Mouse (Mus musculus) cerebellum, adult 9-10 months (tissue): Measurements from ENCODE around the gene Eif5b.
"Not testable (repeated sequence)": the region's sequence is repeated elsewhere in the genome, so short reads cannot be mapped to it uniquely, and the experiment has no call there.

ENCODE experiments used
- DNase-seq: peaks from one replicate; pipeline ENCODE4 v3.0.0; 2022

Eif5b gene

GRCm38 (mm10) chr1:37997867-37998266 lies at the start of gene Eif5b, which contains the start of gene Txndc9:
Gene Eif5b, plus strand, starts transcription at chr1:37998010.
Gene Txndc9, minus strand, starts transcription at chr1:37997893.
- peak; percentile 96 for DNase-seq

- no peak for DNase-seq
Measured at GRCm38 (mm10) chr1:37948906-37949305, 48.9 kb upstream of the Eif5b start.

GRCm38 (mm10) chr1:37954786-37955185 lies 43.0 kb upstream of the Eif5b start:
- DNase-seq = no peak

DNA sequence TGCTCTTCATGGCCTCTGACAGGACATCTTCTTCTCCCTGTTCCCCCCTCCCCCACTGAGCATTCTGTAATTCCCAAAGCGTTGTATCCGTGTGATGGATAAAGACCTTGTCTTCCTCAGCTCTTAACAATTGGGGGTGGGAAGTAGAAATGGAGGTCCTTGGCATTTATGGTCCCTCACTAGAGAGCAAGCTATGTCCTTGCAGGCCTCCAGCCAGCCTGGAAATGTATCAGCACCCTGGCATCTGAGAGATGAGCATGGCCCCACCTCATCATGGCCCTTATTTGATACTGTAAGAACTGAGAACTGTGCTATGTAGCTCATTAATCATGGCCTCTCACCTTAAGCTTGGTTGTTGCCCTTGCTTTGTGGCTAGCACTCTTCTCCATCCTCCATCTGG lies 42.6 kb upstream of the Eif5b start:
- DNase-seq = no peak

DNA sequence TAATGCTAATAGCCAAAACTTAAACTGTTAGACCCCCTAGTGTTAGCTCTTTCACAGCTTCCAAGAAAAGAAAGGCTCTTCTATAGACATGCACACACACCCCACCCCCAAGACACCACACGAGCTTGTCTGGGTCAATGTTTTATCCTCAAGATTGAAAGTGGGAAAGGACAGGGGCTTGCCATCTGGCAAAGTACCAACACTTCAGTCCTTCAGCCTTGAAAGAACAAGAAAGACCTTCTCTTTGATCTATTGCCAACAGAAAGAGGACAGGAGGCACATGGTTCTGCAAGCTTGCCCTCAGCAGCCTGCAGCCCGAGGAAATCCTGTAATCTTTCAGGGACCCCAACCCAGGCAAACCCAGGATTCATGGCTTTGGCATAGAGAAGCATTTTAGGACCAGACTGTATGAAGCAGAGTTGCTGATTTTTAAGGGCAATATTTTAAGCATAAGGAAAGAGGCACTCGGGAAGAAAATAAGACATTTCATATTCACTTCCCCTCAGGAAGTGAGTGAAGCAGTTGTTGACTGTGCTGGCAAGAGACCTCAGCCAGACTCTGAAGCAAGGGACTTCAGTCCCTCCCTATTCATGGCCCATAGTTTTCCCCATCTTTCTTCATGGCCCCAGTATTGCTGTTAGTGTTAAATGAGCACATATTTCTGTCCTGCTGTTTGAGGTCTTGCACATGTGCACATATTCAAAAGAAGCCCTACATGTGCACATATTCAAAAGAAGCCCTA lies 40.9 kb upstream of the Eif5b start:
- DNase-seq = no peak

DNA sequence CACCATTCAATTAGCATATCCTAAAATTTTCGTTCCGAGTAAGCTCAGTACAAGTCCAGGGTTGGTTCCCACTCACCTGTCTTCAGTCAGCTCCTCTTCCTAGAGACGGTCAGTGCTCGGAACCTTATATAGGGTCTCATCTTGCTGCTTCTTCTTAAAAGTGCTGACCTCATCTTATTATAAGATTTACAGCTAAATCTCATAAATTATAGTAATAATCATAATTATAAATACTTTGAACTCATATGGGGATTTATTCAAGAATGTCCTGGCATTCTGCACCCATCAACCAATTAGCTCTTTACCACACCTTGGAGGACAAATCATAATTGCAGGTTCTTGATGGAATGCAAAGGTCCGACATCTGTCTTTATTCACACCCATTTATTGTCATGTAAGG lies 40.2 kb upstream of the Eif5b start, which contains the start of gene Lyg1:
Lyg1 (minus strand) TSS at position 101 of the 400 bp plus-strand sequence.
- DNase-seq = no peak

DNA sequence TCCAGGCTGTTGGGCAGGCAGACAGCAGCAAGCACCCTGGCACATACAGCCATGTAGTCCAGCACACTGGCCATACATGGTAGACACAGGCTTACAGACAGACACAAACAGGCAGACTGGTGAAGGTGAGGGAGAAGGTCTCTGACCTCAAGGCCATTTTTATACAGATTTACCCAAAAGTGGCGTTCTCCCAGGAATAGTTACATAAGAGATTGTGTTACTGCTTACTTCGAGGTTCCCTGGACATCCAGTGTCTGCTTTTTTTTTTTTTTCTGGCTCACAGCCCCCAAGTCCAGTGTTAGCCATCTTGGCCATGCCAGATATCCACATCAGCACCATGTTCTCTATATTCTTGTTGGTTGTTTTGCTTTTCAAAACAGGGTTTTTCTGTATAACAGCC lies 39.3 kb upstream of the Eif5b start:
- DNase-seq = no peak

DNA sequence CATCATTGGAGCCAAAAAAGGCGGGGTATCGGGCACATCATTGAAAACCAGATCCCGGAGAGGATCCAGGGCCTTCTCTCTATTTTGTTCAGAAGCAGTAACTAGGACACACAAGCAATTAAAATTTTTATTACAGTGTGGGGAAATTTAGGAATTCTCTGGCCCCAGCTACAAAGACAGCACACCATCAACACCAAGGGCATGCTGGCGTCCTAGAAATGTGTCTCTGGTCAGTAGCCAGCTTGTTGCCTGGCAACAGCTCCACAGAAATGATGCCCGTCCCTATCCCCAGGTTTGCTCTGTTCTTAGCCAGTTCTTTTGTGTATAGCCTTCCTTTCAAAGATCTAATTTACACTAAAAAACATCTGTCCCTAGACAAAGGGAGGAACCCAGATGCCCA lies 38.3 kb upstream of the Eif5b start:
- peak; percentile 20 for DNase-seq

DNA sequence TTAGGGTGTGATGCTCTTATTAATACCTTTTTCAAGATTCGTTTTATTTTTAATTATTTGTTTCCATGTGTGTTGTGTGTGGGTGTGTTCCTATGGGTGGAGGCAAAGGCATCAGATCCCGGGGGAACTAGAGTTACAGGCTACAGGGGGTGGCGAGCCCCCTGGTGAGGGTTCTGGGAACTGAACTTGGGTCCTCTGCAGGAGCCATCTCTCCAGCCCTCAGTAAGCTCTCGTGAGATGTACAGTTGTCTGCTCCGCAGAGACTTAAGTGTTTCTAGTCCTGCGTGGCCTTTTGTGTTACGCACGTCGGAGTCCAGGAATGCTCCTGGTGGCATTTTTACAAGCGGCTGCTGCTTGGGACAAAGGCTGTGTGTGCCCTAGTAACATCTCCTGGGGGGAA lies 32.2 kb upstream of the Eif5b start:
- DNase-seq = no peak

DNA sequence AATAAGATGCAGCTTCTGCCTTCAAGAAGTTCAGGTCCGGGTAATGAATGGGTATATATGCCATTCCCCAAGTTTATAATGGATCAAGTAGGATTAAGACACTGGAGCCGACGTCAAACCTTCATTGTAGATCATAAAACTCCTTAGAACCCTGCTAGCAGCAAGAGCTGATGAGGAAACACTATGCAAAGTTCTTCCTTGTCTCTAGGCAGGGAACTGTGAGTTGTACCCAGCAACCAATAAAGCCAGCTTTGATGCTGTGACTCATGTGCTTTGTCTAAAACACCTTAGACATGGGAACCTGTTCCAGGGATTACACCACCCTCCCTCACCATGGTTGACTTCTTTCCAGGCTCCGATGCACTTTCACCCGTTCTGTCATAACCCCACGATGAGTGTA lies 29.1 kb upstream of the Eif5b start:
- DNase-seq = no peak

GRCm38 (mm10) chr1:37971520-37971919 lies 26.3 kb upstream of the Eif5b start:
- DNase-seq = no peak

DNA sequence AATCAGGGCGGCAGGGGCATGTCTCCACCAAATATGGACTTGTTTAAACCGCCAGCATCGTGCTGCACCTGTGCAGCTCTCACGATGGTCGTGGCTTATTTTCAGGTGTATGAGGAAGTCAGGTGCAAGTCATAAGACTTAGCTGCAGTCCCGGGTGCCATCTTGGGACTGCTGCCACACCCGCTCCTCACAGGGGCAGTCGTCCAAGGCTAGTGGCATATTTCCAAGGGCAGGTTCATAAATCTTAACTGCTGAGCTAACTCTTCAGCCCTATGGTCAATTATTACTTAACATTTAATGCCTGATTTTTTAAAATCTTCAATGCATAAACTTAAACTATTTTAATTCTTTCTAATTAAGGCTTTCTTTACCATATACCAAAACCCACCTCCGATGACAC lies 21.1 kb upstream of the Eif5b start:
- DNase-seq = not testable (repeated sequence)

DNA sequence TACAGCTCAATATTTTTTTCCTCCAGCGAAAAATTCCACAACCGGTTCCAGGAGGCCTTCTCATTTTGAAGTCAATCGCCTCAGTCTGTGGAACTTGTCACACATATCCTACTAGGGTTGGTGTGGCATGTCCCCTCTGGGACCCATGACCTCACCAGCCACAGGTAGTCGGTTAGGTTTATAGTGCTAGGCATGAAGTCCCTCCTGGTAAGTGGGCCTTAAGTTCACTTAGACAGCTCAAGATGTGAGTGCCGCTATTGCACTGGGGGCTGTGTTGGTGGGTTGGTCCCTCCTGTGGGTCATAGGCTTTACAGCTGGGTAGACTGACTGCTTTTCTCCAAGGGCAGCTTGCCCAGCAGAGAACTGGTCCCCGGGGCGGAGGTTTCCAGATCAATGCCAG lies 20.5 kb upstream of the Eif5b start:
- DNase-seq = no peak

GRCm38 (mm10) chr1:37984326-37984725 lies 13.5 kb upstream of the Eif5b start:
- no peak for DNase-seq

GRCm38 (mm10) chr1:37985764-37986323 lies 12.0 kb upstream of the Eif5b start:
- peak; percentile 46 for DNase-seq

DNA sequence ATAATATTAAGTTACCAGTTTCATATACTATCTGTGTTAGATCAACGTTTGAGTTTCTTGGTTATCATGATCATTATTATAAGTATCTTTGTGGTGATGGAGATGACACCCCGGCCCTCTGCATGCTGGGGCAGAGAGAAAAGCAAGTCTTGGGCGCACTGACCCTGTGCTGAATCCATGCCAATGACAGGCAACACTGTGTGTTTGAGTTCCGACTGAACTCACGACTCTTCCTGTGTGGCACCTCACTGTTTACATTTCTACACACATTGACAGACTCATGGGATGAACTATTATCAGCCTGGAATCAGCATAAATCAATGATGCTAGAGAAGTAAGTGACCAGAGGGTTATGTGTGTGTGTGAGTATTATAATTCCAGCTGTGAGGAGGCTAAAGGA lies 10.0 kb upstream of the Eif5b start:
- no peak for DNase-seq

DNA sequence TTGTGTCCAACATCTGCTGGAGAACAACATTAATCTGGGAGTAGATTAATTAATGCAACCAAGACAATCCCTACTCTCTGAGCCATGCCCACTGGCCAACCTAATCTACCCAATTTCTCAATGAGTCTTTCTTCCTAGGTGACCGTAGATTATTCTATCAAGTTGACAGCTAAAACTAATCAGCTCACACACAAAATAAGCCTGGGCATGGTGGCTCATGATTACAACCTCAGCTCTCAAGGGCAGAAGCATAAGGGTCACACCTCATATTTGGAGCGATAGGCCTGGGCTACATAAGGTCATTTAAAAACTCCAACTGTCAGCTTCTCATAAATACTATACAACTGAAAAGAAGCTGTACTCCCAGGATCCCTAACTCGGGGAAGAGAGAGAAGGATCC lies 1.6 kb upstream of the Eif5b start:
- DNase-seq = no peak

DNA sequence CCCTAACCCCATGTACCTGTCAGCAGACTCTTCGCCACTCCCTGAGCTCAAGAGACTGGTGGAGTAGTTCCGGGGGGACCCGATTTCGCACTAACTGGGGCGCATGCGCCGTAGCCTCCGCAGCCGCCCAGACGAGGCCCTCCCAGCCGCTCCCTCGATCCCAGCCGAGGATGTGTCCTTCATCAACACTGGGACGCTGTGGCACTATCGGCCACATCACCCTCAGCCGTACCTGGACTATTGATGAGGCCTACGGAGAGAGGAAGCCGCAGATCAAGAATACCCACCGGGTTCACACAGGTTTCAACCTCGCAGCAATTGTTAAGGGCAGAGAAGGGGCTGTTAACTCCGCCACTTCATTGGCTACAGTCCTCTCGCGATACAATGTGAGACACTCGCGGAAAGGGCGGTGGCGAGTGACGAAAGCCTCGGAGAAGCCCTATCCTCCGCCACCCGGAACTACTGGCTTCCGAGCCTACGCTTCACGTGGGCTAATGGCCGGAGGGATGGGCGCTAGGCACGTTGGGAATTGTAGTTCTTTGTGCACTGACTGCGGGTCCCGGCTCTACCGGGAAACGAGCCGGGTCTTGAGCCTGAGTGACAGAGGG lies 829 bp upstream of the Eif5b start:
- peak; percentile 99 for DNase-seq

DNA sequence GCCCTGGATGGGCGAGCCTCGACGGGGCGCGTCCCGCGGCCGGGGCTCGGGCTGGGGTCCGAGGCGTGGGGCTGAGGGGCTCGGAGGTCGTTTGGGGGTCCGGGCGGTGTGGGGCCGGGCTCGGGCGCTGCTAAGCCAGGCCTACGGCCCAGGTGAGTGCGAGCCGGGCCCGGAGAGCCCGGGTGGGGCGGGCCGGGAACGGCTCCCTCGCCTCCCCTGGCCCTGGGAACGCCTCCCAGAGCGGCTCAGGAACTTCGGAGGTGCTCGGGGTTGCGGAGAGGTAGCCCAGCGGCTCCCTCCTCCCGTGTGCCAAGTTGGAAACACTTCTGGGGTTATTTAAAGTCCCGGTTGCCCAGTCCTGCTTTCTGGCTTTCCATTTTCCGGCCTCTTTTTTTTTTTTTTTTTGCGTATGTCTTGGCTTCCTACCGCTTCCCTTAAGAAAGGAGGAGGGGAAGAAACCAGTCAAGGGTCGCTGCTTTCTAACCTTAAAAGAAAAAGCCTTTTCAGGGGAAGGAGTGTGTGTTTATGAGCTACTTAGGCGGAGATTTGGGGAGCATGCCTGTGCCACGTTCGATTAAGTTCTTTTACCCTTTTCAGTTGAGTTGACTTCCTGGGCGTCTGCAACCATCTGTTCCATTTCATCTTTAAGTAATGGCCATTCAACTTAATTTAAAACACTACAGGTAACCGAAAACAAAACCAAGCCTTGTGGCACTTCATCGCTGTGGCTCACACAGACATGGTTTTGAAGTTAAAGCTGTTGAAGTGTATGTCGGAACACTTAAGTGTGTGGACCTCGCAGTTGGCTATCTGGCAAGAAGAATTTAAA lies 775 bp downstream of the Eif5b start:
- DNase-seq = peak; percentile 38

DNA sequence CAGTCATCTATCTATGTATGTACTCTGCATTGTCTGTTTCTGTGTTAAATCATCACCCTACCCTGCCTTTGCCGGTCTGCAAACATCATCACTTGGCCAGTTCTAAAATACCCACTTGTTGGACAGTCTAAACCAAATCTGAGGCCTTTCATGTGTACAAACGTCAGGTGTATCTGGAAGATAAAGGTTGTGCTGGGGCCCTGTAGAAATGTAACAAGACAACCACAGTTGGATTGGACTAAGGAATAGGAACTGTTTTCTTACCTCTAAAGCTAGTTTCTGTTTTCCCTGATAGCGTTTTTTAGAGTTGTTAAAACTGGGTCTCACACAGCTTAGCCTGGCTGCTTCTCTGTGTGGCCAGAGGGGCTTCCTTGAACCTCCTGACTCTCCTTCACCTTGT lies 1.7 kb downstream of the Eif5b start:
- DNase-seq = no peak

DNA sequence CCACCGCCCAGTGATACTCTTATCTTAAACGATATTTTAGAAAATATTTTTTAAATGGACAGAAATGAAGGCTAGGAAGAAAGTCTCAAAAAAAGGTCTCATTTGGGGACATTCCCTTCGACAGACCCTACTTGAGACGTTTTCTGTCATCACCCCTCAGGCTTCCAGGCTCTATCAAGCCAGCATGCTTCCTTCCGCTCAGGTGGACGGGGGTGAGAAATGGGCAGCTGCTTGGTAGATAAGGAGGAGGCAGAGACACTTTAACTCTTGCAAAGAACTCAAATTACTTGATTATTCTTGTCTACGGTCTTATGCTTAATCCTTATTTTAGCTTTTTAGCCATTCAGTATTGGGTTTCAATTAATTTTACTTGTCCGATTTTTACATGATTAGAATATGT lies 3.0 kb downstream of the Eif5b start:
- DNase-seq = no peak

DNA sequence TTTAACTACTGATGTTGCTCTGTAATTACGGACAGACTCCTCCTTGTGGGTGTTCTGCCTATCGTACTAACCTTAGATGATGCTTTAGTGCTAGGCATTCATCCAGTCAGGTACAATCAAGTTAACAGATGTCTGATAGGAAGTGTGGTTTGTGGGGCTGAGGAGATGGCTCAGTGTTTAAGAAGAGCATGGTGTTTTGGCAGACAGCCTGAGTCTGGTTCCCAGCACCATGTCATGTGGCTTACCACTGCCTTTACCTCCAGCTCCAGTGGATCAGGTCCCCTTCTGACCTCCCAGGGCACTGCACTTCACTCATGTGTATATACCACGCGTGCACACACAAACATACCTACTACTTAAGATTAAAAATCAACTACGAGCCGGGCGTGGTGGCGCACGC lies 4.1 kb downstream of the Eif5b start:
- DNase-seq = no peak

- no peak for DNase-seq
Measured at GRCm38 (mm10) chr1:38003046-38003445, 5.2 kb downstream of the Eif5b start.

DNA sequence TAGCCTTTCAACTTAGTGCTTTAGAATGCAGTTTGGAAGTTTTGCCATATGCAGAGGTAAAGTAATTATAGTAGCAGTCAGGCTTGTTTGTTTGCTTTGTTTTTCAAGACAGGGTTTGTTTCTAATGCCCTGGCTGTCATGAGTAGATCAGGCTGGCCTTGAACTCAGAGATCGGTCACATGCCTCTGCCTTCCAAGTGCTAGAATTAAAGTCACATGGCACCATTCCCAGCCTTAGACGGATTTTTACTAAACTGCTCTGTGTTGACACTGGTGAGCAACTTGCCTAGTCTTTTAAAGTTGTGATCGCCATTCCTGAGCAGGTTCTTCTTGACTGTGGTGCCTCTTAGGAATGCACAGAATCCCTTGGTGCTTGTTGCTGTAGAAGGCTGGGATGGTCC lies 8.9 kb downstream of the Eif5b start:
- DNase-seq = no peak
